Mouse (Mus musculus): Measurements from ENCODE around the gene Crtac1.

- TF ChIP-seq EP300 (IDR thresholded peaks at IDR 0.05) (no peak), CTCF (IDR thresholded peaks at IDR 0.05) (no peak)
Measured at GRCm38 (mm10) chr19:42292106-42292505, 139.5 kb downstream of the Crtac1 start.
